Mouse (Mus musculus) kidney, postnatal 0 days (tissue): ENCODE measurements around the gene Olfr328. TPM values are rescaled to one million over a fixed set of nuclear protein-coding genes. Genes with fewer than 3 reads are reported as not detected.

ENCODE experiments used
- ATAC-seq: fragments of 200-750 bp; cut with Nextera tagmentation; replicated peaks from 2 replicates; pipeline ENCODE4 v1.8.0; 2017; ENCODE audit warnings: low read depth, moderate number of reproducible peaks, moderate TSS enrichment, moderate library complexity; ENCODE audit not compliant: low FRiP score
- DNase-seq: peaks from one replicate; pipeline ENCODE4 v3.0.0-alpha.2; 2016; ENCODE audit warnings: low spot score
- H3K27ac ChIP-seq: fragments of 300-500 bp; sonication (generic); 2 replicates; pipeline ENCODE4 v1.5.1; 2014; ENCODE audit warnings: mild to moderate bottlenecking
- H3K27me3 ChIP-seq: fragments of 300-500 bp; sonication (generic); 2 replicates; pipeline ENCODE4 v1.6.1; 2014; ENCODE audit warnings: low read length, mixed read lengths; ENCODE audit not compliant: insufficient read depth
- H3K36me3 ChIP-seq: fragments of 300-500 bp; sonication (generic); 2 replicates; pipeline ENCODE4 v1.6.1; 2014; ENCODE audit warnings: low read length, mixed read lengths; ENCODE audit not compliant: insufficient read depth
- H3K4me1 ChIP-seq: fragments of 300-500 bp; sonication (generic); replicated peaks from 2 replicates; pipeline ENCODE4 v1.6.1; 2014; ENCODE audit warnings: antibody characterized with exemption, low read length, mixed read lengths; ENCODE audit not compliant: insufficient read depth
- H3K4me2 ChIP-seq: fragments of 300-500 bp; sonication (generic); 2 replicates; pipeline ENCODE4 v1.6.1; 2014; ENCODE audit warnings: mild to moderate bottlenecking, low read length, moderate library complexity, mixed read lengths
- H3K4me3 ChIP-seq: fragments of 300-500 bp; sonication (generic); replicated peaks from 2 replicates; pipeline ENCODE4 v1.5.1; 2014; ENCODE audit warnings: low read depth, low read length
- H3K9ac ChIP-seq: fragments of 300-500 bp; sonication (generic); 2 replicates; pipeline ENCODE4 v1.6.1; 2014; ENCODE audit warnings: low read depth, low read length
- H3K9me3 ChIP-seq: fragments of 300-500 bp; sonication (generic); replicated peaks from 2 replicates; pipeline ENCODE4 v1.6.1; 2016; ENCODE audit warnings: low read length, inconsistent platforms, mixed read lengths
- CTCF ChIP-seq: IDR thresholded peaks from 2 replicates; pipeline ENCODE4 v1.5.1; 2016; ENCODE audit warnings: antibody characterized with exemption, low read depth, mild to moderate bottlenecking, moderate library complexity
- WGBS: fragments of 180-500 bp; shearing (Covaris S2); extraction: QIAGEN DNeasy Blood & Tissue Kit; methylation state at CpG from one replicate; pipeline ENCODE4 v1.1.7; 2014; 5-methylcytosine and 5-hydroxymethylcytosine counted together
- polyA plus RNA-seq: library from polyadenylated mRNA; unstranded; fragments of >200 nt; fragmentation: Nextera tagmentation; extraction: Ambion mirVana; gene quantifications from 2 replicates; pipeline ENCODE4 v1.2.1, GENCODE M21; 2015

The Olfr328 gene
- not detected in 2 replicates for polyA plus RNA-seq

DNA sequence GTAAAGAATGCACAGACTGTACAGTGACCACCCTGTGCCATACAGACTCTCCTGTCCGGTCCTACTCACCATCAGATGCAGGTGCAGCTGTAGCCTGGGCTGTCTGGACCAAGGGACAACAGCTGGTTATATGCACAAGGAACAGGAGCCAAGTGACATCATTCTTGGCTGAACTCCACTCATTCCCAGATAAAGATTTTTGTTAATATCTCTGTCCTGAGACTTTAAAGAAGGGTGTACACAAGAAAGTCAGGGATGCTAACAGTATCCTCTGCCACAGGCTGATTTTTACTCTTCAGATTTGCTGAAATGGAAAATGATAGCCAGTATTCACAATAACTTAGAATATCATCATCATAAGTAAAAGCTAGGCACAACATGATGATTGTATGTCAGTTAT is at the start of gene Olfr328:
Olfr328 (minus strand) TSS at position 101 of the 400 bp plus-strand sequence.
- TF ChIP-seq CTCF, result no peak
- H3K4me3 ChIP-seq, result no peak within 1 kb of the TSS
- H3K27ac ChIP-seq, result no peak within 1 kb of the TSS
- H3K36me3 ChIP-seq, result no peaks in the 10 kb centered on the region
- DNase-seq (no peak), ATAC-seq (no peak)
- 90% methylated on average over 1 of the region's 1 CpGs for WGBS
- H3K4me2 ChIP-seq, result no peak within 1 kb of the TSS
- H3K9me3 ChIP-seq, result no peaks in the 10 kb centered on the region
- H3K27me3 ChIP-seq, result no peaks in the 10 kb centered on the region
- H3K9ac ChIP-seq, result no peak within 1 kb of the TSS
- no peaks in the 10 kb centered on the region for H3K4me1 ChIP-seq

DNA sequence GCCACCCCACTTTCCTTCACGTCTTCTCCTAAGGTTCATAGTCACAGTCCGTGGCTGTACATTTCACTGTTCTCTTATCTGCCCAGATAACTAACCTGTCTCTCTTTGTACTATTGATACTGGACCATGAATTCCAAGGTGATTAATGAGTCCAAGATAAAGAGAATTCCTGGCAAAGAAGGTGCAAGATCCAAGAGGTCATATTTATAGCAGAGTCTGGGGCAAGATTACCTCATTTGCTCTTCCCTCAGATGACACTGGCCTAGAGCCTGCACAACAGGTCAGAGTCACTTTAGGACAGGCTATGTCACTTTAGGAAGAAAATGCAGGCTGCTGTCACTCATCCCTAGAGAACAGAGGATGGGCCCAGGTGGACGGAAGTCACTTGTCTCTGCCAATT is 49.8 kb upstream of the Olfr328 start:
- WGBS, result 74% methylated on average over 3 of the region's 3 CpGs
- ATAC-seq, result no peak

DNA sequence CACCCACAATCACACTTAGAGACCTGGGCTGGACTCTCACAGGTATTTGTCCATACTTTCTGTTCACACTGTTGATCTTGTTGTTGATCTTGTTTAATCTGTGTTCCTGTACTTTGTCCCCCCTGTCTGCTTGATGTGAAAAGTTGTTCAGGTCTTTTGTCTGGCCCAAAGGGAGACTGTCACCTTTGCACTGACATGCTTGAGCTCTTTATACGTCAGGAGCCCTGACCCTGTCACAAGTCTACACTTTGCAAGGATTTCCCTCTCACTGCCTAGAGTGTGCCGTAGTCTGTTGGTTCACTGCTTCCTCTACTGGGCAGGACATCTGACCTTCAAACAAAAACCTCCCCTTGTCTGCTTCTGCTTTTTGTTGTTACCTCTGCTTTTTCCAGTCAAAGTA is 49.3 kb upstream of the Olfr328 start:
- Histone ChIP-seq H3K36me3 (no peaks in the 10 kb centered on the region), H3K9ac (no peak overlapping the region), H3K27ac (no peak overlapping the region), H3K27me3 (no peaks in the 10 kb centered on the region), H3K9me3 (no peaks in the 10 kb centered on the region), H3K4me3 (no peak overlapping the region), H3K4me1 (no peaks in the 10 kb centered on the region), H3K4me2 (no peak overlapping the region)
- no peak for TF ChIP-seq CTCF
- ATAC-seq, result no peak
- WGBS, result 21% methylated on average over 2 of the region's 2 CpGs
- no peak for DNase-seq

More for the DNA sequence above, 49.8 kb upstream of the Olfr328 start:
- H3K36me3 ChIP-seq, result no peaks in the 10 kb centered on the region
- TF ChIP-seq CTCF, result no peak
- no peak overlapping the region for H3K4me2 ChIP-seq
- H3K27me3 ChIP-seq, result no peaks in the 10 kb centered on the region
- no peak for DNase-seq
- H3K9me3 ChIP-seq, result no peaks in the 10 kb centered on the region
- no peaks in the 10 kb centered on the region for H3K4me1 ChIP-seq
- H3K27ac ChIP-seq, result no peak overlapping the region
- no peak overlapping the region for H3K9ac ChIP-seq
- H3K4me3 ChIP-seq, result no peak overlapping the region

DNA sequence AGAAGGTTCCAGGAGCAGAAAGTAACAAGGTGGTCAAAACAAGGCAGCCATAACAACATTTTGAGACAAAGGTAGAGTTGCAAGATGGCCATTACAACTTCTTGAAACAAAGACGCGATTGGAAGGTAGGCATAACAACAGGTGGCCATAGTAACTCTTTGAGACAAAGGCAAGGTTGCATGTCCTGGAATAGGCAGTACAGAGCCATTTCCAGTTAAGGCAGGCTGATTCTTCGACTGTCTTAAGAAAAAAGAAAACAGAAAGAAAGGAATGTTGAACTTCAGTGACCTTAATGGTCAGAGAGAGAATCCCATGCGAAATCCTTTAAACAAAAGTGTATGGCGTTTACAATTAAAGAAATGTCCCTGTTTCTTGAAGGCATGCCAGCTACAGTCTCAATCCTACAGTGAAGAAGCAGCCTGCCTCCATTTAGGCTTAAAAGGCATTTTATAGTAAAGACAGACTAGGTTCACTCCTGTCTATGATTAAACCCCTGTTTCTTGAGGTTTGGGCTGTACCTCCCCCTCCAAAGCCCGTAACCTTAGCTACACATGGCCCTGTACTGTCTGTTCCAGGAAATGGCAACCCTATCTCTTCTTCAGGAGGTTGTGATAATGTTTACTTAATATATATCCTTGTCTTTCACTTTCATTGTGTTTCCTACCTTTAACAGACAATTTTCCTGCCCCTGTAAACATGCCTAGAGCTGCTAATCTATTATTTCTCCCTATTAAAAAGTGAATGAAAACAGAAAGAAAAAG is 47.5 kb upstream of the Olfr328 start:
- Histone ChIP-seq H3K4me3 (no peak overlapping the region), H3K4me1 (no peaks in the 10 kb centered on the region), H3K4me2 (no peak overlapping the region), H3K36me3 (no peaks in the 10 kb centered on the region), H3K9ac (no peak overlapping the region), H3K9me3 (no peaks in the 10 kb centered on the region), H3K27me3 (no peaks in the 10 kb centered on the region), H3K27ac (no peak overlapping the region)
- TF ChIP-seq CTCF, result no peak
- DNase-seq (no peak), ATAC-seq (no peak)
- 69% methylated on average over 6 of the region's 6 CpGs for WGBS

DNA sequence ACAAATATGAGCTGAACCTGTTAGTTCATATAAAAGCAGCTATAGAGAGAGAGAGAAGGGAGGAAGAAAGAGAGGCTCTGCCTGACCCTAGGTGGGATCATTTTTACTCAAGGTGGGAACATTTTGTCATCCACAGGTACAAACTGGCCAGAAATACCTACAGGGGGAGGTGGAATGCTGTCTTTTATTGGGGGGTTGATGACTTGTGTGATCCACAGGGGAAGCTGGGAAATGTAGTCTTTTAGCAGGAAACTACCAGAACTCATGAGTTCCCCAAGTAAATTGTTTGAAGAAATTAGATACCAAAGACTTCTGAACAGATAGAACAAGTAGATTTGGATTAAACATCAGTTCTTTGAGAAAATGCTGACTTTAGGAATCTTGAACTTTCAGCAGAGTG is 46.6 kb upstream of the Olfr328 start:
- no peak for ATAC-seq
- no peaks in the 10 kb centered on the region for H3K27me3 ChIP-seq
- no peaks in the 10 kb centered on the region for H3K36me3 ChIP-seq
- no peak overlapping the region for H3K4me2 ChIP-seq
- no peak overlapping the region for H3K9ac ChIP-seq
- no peak overlapping the region for H3K4me3 ChIP-seq
- no peak for TF ChIP-seq CTCF
- H3K9me3 ChIP-seq, result no peaks in the 10 kb centered on the region
- no peaks in the 10 kb centered on the region for H3K4me1 ChIP-seq
- no peak overlapping the region for H3K27ac ChIP-seq
- no peak for DNase-seq

DNA sequence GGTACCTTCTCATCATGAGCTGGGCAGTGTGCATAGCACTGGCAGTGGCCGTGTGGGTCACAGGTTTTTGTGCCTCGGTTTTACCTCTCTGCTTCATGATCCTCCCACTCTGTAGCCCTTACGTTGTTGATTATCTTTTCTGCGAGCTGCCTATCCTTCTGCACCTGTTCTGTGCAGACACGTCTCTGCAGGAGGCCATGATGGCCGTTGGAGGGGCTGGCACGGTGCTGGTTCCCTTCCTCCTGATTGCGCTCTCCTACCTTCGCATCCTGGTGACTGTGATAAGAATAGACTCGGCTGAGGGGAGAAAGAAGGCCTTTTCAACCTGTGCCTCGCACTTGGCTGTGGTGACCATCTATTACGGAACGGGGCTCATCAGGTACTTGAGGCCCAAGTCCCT is 42.4 kb upstream of the Olfr328 start:
- DNase-seq (no peak), ATAC-seq (no peak)
- no peak overlapping the region for H3K27ac ChIP-seq
- WGBS, result 85% methylated on average over 13 of the region's 13 CpGs
- no peak overlapping the region for H3K9ac ChIP-seq
- H3K4me3 ChIP-seq, result no peak overlapping the region
- no peaks in the 10 kb centered on the region for H3K9me3 ChIP-seq
- H3K4me1 ChIP-seq, result no peaks in the 10 kb centered on the region
- H3K4me2 ChIP-seq, result no peak overlapping the region
- H3K36me3 ChIP-seq, result no peaks in the 10 kb centered on the region
- no peak for TF ChIP-seq CTCF
- H3K27me3 ChIP-seq, result no peaks in the 10 kb centered on the region

DNA sequence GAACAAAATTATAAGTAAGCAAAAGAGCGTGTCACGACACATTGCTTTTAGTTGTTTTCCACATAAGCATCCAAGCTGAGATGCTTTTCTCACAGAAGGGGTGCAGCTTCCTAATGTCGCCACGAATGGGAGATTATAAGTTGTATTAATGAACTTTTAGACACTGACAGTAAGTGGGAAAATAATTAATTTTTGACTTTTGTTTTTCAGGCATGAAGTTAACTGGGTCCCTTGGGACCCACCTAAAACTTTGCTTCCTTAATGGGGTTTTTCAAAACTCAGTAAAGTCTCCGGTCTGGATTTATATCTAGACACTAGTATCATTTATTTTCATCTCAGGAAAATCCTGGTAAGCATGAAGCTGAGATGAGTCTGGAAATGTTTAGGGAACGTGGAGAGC is 39.4 kb upstream of the Olfr328 start, which contains the start of gene Olfr324:
Olfr324 (plus strand) TSS at position 301 of the 400 bp plus-strand sequence.
- Histone ChIP-seq H3K4me2 (no peak within 1 kb of the TSS), H3K36me3 (no peaks in the 10 kb centered on the region), H3K9ac (no peak within 1 kb of the TSS), H3K9me3 (no peaks in the 10 kb centered on the region), H3K27me3 (no peaks in the 10 kb centered on the region), H3K4me1 (no peaks in the 10 kb centered on the region), H3K27ac (no peak within 1 kb of the TSS), H3K4me3 (no peak within 1 kb of the TSS)
- DNase-seq (no peak), ATAC-seq (no peak)
- no peak for TF ChIP-seq CTCF
- WGBS, result 78% methylated on average over 6 of the region's 6 CpGs
